Mouse (Mus musculus) stomach, postnatal 0 days (tissue): ENCODE data around the gene Grb14.

Source experiments
- CTCF ChIP-seq: IDR thresholded peaks from 2 replicates; pipeline ENCODE4 v1.5.1; 2016; ENCODE audit warnings: antibody characterized with exemption, low read depth, mild to moderate bottlenecking, moderate library complexity
- EP300 ChIP-seq: optimal IDR thresholded peaks from 2 replicates; pipeline ENCODE3; 2016; ENCODE audit warnings: antibody characterized with exemption

- TF ChIP-seq CTCF: no peak
- no peak for TF ChIP-seq EP300
Observed at GRCm38 (mm10) chr2:64959657-64960056, 65.1 kb downstream of the Grb14 start.
